ENCODE assay signal across 26 mouse cellular contexts in the genomic region with DNA sequence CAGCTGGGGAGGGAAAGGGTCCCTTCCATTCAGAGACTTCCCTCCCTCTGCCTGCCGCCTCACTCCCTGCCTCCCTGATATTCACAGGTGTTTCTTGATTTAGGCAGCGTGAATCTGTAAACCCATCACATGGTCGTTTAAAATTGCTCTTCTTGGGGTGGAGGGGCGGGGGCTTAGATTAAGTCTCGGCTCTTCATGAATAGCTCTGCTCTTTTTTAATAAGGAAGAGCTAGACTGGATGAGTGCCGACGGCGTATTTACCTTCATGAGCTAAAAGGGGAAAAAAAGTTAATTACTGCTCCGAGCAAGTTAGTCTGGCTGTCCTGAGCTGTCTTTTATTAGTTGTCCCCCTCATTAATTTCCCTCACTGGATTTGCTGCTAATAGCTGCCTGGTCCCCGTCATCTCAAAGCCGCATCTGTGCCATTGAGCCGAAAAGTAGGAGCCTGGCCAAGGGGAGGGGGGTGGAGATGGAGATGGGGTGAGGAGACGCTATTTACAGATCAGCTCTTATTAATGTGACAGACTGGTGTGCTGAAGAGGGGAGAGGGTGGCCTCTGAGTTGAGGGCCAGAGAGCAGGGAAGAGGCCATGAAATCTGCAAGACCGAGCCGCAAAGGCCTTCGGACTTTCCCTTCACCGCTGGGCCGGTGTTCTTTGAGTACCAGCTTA. TPM values are rescaled to one million over a fixed set of nuclear protein-coding genes. Genes with fewer than 3 reads are reported as not detected.
DNase-seq lines count a peak whose midpoint lies in the region; ATAC-seq lines count a peak whose summit lies in the region.
"Had no signal": no experiment of that assay in that cellular context is flagged by ENCODE, and none has a peak within 500 bp of the region (broad histone marks: within the 10 kb centered on the region; RNA-seq: fewer than 3 reads in every experiment).

No protein-coding gene starts in this region.

- intact Hi-C loops in heart, postnatal 14 days (cut with DNase I) = no loop called here
- intact Hi-C loops in gastrocnemius, postnatal 14 days (cut with DNase I; ENCODE audit: low total_unique reads) = no loop called here

- DNase-seq in heart, adult 11 months = peak; percentile 58
- DNase-seq in heart, postnatal 14 days = no peak
- DNase-seq in neural tube, embryonic 10.5 days (ENCODE audit: extremely low spot score, low spot score) = no peak
- no peak for DNase-seq in gastrocnemius, postnatal 14 days
- DNase-seq: adrenal gland, postnatal 36 days; cerebellum, adult 2 months; cerebellum, postnatal 36 days; gastrocnemius, postnatal 10 days; heart, adult 2 months; kidney, adult 11 months; kidney, postnatal 25 days; thymus, adult 18-20 months had no signal

- 43% methylated on average over 18 of the region's 18 CpGs for WGBS in neural tube, embryonic 13.5 days
- 19% methylated on average over 18 of the region's 18 CpGs for WGBS in forebrain, embryonic 16.5 days
- 49% methylated on average over 18 of the region's 18 CpGs for WGBS in heart, embryonic 11.5 days (ENCODE audit: insufficient replicate concordance)

- no peak overlapping the region for H3K4me3 ChIP-seq in neural tube, embryonic 13.5 days
- no peak overlapping the region for H3K4me3 ChIP-seq in forebrain, embryonic 16.5 days (replicated peaks; ENCODE audit: low read length)
- no peak overlapping the region for H3K4me3 ChIP-seq in heart, embryonic 11.5 days (ENCODE audit: low read depth, low read length)
- H3K4me3 ChIP-seq: erythroblast, embryonic 14.5 days; heart, adult 2 months; limb, embryonic 15.5 days; liver, embryonic 15.5 days; stomach, embryonic 15.5 days had no signal

- H3K4me1 ChIP-seq in neural tube, embryonic 13.5 days (replicated peaks) = peaks cover 23% of the 10 kb centered on the region
- peaks cover 15% of the 10 kb centered on the region for H3K4me1 ChIP-seq in forebrain, embryonic 16.5 days (replicated peaks; ENCODE audit: control insufficient read depth, insufficient read depth, low read length)
- H3K4me1 ChIP-seq in heart, embryonic 11.5 days (ENCODE audit: control insufficient read depth, insufficient read depth, low read length) = no peaks in the 10 kb centered on the region
- H3K4me1 ChIP-seq: liver, embryonic 15.5 days; stomach, embryonic 15.5 days had no signal

- no peaks in the 10 kb centered on the region for H3K36me3 ChIP-seq in neural tube, embryonic 13.5 days
- no peaks in the 10 kb centered on the region for H3K36me3 ChIP-seq in forebrain, embryonic 16.5 days (ENCODE audit: control insufficient read depth, insufficient read depth)
- no peaks in the 10 kb centered on the region for H3K36me3 ChIP-seq in heart, embryonic 11.5 days (ENCODE audit: control insufficient read depth, insufficient read depth, low read length)
- H3K36me3 ChIP-seq: limb, embryonic 15.5 days; liver, embryonic 15.5 days; stomach, embryonic 15.5 days had no signal

- no peak overlapping the region for H3K4me2 ChIP-seq in neural tube, embryonic 13.5 days
- peak overlapping the region; percentile 33 for H3K4me2 ChIP-seq in forebrain, embryonic 16.5 days (ENCODE audit: low read length)
- H3K4me2 ChIP-seq in heart, embryonic 11.5 days = no peak overlapping the region
- H3K4me2 ChIP-seq: limb, embryonic 15.5 days; liver, embryonic 15.5 days; stomach, embryonic 15.5 days had no signal

- peaks cover 53% of the 10 kb centered on the region for H3K27me3 ChIP-seq in neural tube, embryonic 13.5 days
- peaks cover 5% of the 10 kb centered on the region; the same call in 1 of the 2 replicates for H3K27me3 ChIP-seq in forebrain, embryonic 16.5 days (replicated peaks; ENCODE audit: control insufficient read depth, insufficient read depth, low read length)
- peaks cover 55% of the 10 kb centered on the region for H3K27me3 ChIP-seq in heart, embryonic 11.5 days (ENCODE audit: control insufficient read depth, insufficient read depth, low read length)
- H3K27me3 ChIP-seq: CH12.LX had no signal

- ATAC-seq in neural tube, embryonic 13.5 days (ENCODE audit: low read depth) = peak; percentile 33; the same call in 1 of the 2 replicates
- ATAC-seq in forebrain, embryonic 16.5 days = peak; percentile 83
- no peak for ATAC-seq in monocyte, adult 5-6 weeks (replicated peaks; ENCODE audit: insufficient number of reproducible peaks, low FRiP score, low TSS enrichment, poor library complexity, severe bottlenecking)
- ATAC-seq in heart, embryonic 11.5 days (replicated peaks; ENCODE audit: insufficient number of reproducible peaks, low FRiP score, low TSS enrichment) = no peak

- H3K27ac ChIP-seq in neural tube, embryonic 13.5 days (replicated peaks) = no peak overlapping the region
- no peak overlapping the region for H3K27ac ChIP-seq in forebrain, embryonic 16.5 days (ENCODE audit: low read length)
- no peak overlapping the region for H3K27ac ChIP-seq in heart, embryonic 11.5 days (ENCODE audit: low read depth, low read length)
- H3K27ac ChIP-seq: heart, adult 2 months; limb, embryonic 15.5 days; liver, embryonic 15.5 days; stomach, embryonic 15.5 days had no signal

- H3K9ac ChIP-seq in neural tube, embryonic 13.5 days = no peak overlapping the region
- H3K9ac ChIP-seq in forebrain, embryonic 16.5 days (replicated peaks; ENCODE audit: low read depth, low read length) = no peak overlapping the region
- no peak overlapping the region for H3K9ac ChIP-seq in heart, embryonic 11.5 days (ENCODE audit: low read depth, low read length)
- H3K9ac ChIP-seq: limb, embryonic 15.5 days; liver, embryonic 15.5 days; stomach, embryonic 15.5 days had no signal

- no peaks in the 10 kb centered on the region for H3K9me3 ChIP-seq in neural tube, embryonic 13.5 days
- no peaks in the 10 kb centered on the region for H3K9me3 ChIP-seq in forebrain, embryonic 16.5 days (ENCODE audit: control insufficient read depth, low read length)
- no peaks in the 10 kb centered on the region for H3K9me3 ChIP-seq in heart, embryonic 11.5 days (replicated peaks; ENCODE audit: control insufficient read depth, low read length)
- H3K9me3 ChIP-seq: limb, embryonic 15.5 days; liver, embryonic 15.5 days; stomach, embryonic 15.5 days had no signal

RNA-seq across cellular contexts. Expression of a gene that starts 13.4 kb away (rescaled TPM):
- total RNA-seq in heart, postnatal 14 days (2021) = not detected
- polyA plus RNA-seq in neural tube, embryonic 13.5 days (2015; fragmentation: Nextera tagmentation; extraction: Ambion mirVana) = 10.1 and 13.6 TPM in 2 replicates
- polyA plus RNA-seq in forebrain, embryonic 16.5 days (2015; fragmentation: Nextera tagmentation; extraction: Ambion mirVana) = 53.3 and 71.3 TPM in 2 replicates
- not detected for total RNA-seq in gastrocnemius, postnatal 14 days (2021)
- 0.29 TPM in 1 of 3 replicates, not detected in the others for total RNA-seq in monocyte, adult 5-6 weeks (2017)
- not detected in 2 replicates for polyA plus RNA-seq in heart, embryonic 11.5 days (2014; fragmentation: Nextera tagmentation; extraction: Ambion mirVana)
- total RNA-seq: adrenal gland, postnatal 36 days; CH12.LX; gastrocnemius, postnatal 10 days; heart, adult 2 months; left cerebral cortex, adult 18-20 months; MEL; neutrophil, adult 5-6 weeks had no signal
- polyA plus RNA-seq: erythroblast, embryonic 14.5 days; heart, adult 2 months; heart, embryonic 16.5 days; limb, embryonic 15.5 days; liver, embryonic 15.5 days; lung, embryonic 16.5 days had no signal

Comparison
In these comparisons a context has a peak if more than half of its experiments do, and no peak if none do; other contexts are left out.
1. ATAC-seq: peak in neural tube, embryonic 13.5 days (single experiment) and forebrain, embryonic 16.5 days (single experiment); none in monocyte, adult 5-6 weeks (single experiment) and heart, embryonic 11.5 days (single experiment).